Mouse (Mus musculus) CD4-positive, CD25-positive, alpha-beta regulatory T cell, adult 2 months (primary cell): Measurements from ENCODE around the gene Zbtb25.

Experiments used
- DNase-seq: peaks from one replicate; pipeline ENCODE4 v3.0.0-alpha.2; 2012; ENCODE audit warnings: low read depth, low spot score

Gene Zbtb25

DNA sequence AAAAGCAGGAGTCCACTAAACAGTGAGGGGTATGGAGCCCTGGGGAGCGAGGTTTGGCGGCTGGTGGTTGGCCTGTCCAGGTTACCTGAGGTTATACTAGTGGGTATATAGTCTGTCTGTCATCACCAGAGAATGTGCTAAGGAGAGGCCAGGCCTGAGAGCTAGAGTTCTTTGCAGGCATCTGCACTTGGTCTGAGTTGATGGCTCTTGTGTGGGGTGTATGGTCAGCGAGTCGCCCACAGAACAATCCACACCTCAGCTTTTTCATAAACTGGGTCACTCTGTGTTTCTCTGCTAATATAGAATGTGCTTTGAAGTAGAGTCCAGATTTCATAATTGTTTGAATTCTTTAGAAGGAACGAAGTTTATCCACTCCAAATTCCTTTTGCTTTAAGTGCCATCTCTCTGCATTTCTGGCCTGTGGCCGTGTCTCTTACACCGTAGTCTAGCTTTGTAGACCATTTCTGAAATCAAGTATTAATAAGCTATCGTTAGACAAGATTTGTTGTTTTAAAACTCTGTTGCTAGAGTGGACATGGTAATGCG, 70.0 kb downstream of the Zbtb25 start:
- no peak for DNase-seq

- DNase-seq = no peak
Observed at GRCm38 (mm10) chr12:76297830-76298229, 71.6 kb downstream of the Zbtb25 start.
